Mouse (Mus musculus): ENCODE measurements around the gene H2-Ab1. TPM values are rescaled to one million over a fixed set of nuclear protein-coding genes. Genes with fewer than 3 reads are reported as not detected.
A peak's percentile ranks its signal among the peaks of the same experiment; 100 is the strongest.

Gene H2-Ab1
- total RNA-seq, 2 experiments from 2014 or later, result 1.1 to 2.1 TPM

- no peak for DNase-seq (ENCODE audit: low spot score in 2 of 2)
- intact Hi-C loops (cut with DNase I), result no loop called here
Observed at GRCm38 (mm10) chr17:34269817-34270216, 12.3 kb downstream of the H2-Ab1 start.

DNA sequence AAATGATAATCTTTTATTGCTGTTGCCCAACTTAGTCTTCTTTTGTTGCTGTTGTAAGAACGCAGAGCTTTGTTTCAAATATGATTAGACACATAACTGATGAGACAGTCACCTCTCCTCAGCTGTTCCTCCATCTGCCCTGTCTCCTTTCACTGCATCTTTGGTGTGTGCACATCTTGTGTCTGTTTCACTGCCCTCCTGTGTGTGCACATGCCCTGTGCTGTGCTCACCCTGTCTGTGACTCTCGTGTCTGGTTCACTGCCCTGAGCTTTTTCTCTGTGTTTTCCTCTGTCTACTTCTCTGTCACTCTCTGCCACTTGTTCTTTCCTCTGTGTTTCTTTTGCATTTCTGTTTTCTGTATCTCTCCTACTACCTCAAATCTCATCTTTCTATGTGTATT, 12.7 kb downstream of the H2-Ab1 start:
- intact Hi-C loops (cut with DNase I), result no loop called here
- DNase-seq (ENCODE audit: low spot score in 2 of 2), result no peak

- intact Hi-C loops (cut with DNase I), result no loop called here
- no peak for DNase-seq (ENCODE audit: low spot score in 2 of 2)
Observed at GRCm38 (mm10) chr17:34270940-34271339, 13.5 kb downstream of the H2-Ab1 start.

DNA sequence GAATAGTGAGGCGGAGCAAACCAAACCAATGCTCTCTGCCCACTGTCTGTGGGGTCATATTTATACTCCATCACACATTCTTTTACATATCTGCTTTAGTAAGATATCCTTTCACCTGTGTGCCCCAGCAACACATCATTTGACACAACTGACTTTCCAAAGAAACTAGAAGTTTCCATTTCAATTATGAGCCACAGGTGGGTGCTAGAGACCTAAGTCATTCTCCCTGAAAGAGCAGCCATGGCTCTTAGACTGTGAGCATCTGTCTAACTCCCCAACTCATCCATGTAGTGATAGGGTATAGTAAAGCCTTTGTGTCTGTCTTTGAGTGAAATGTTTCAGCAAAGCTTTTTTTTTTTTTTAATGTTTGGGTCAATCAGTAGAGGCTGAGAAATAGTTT, 14.6 kb downstream of the H2-Ab1 start:
- intact Hi-C loops (cut with DNase I), result no loop called here
- DNase-seq (ENCODE audit: low spot score in 2 of 2), result no peak

DNA sequence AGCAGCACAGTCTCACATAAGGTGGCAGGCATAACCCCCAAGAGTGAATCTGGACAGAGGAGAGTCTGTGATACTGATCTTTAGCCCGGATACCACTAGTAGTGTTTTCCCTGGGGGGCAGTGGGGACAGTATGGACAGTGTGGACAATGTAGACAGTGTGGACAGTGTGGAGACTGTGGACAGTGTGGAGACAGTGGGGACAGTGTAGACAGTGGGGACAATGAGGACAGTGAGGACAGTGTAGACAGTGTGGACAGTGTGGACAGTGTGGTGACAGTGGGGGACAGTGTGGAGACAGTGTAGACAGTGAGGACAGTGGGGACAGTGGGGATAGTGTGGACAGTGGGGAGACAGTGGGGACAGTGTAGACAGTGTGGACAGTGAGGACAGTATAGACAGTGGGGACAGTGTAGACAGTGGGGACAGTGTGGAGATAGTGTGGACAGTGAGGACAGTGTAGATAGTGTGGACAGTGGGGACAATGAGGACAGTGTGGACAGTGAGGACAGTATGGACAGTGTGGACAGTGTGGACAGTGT, 23.1 kb downstream of the H2-Ab1 start:
- DNase-seq (ENCODE audit: low spot score in 2 of 2), result no peak
- intact Hi-C loops (cut with DNase I), result no loop called here

- DNase-seq (ENCODE audit: low spot score in 2 of 2), result no peak
- intact Hi-C loops (cut with DNase I), result no loop called here
Observed at GRCm38 (mm10) chr17:34281836-34282235, 24.3 kb downstream of the H2-Ab1 start.

DNA sequence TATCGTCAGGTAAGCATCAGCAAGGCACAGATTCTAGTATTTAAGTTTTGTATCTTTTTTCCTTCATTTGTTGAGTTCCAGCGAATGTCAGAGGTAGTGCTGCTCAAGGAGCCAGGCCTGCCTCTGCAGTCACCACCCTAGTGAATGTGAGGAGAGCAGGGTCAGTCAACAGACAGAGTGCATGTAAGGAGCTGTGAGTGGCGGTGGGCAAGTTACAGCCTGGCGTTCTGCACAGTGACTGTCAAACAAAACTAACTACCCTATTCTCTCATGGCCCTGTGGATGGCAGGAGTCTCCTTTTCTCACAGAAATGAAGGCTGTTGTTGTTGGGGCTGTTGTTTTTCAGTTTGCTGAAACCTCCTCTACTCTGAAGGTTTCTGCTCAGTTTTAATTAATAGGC, 27.9 kb downstream of the H2-Ab1 start:
- no peak for DNase-seq (ENCODE audit: low spot score in 2 of 2)
- intact Hi-C loops (cut with DNase I), result no loop called here

- intact Hi-C loops (cut with DNase I), result no loop called here
- DNase-seq (ENCODE audit: low spot score in 2 of 2), result no peak
Observed at GRCm38 (mm10) chr17:34285848-34286247, 28.4 kb downstream of the H2-Ab1 start.

- intact Hi-C loops (cut with DNase I), result no loop called here
- no peak for DNase-seq (ENCODE audit: low spot score in 2 of 2)
Observed at GRCm38 (mm10) chr17:34286501-34286900, 29.0 kb downstream of the H2-Ab1 start.

DNA sequence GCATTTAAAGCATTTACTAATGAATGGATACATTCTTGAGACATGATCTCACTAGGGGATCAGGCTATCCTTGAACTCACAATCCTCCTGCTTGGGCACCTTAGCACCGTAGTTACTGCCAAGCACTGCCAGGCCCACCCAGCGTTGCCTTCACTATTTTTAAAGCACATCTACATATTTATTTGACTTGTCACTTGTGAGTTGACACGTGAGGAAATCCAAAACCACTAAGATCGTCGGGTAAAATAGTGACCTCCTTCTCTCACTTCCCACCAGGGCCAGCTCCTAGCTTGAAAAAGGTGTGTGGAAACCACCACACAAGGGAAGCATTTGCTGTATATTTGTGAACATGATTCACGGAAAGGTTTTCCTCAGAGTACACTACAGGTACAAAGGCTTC, 29.5 kb downstream of the H2-Ab1 start:
- intact Hi-C loops (cut with DNase I), result no loop called here
- DNase-seq (ENCODE audit: low spot score in 2 of 2), result no peak

DNA sequence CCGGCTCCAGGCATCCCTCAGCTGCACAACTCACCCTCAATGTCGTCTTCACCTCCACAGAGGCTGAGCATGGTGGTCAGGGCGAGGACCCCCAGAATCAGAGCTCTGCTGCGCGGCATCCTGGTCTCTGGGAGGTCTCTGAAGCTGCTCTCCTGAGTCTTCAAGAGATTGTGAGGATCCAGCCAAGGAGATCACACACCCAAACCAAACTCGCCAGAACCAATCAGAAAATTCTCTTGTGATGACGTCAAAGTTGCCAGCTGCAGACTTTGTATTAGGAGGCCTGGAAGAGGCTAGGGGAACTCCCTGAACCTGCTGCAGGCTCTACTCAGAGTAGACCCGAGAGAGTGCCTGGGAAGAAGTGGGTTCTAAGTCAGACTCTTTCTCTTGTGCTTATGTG, 30.2 kb downstream of the H2-Ab1 start, which contains the start of gene H2-Aa:
TSS of gene H2-Aa (minus strand) at position 176 of the 400 bp plus-strand sequence.
- DNase-seq (ENCODE audit: low spot score in 2 of 2), result peak; percentile 84 to 89
- intact Hi-C loops (cut with DNase I), result no loop called here

DNA sequence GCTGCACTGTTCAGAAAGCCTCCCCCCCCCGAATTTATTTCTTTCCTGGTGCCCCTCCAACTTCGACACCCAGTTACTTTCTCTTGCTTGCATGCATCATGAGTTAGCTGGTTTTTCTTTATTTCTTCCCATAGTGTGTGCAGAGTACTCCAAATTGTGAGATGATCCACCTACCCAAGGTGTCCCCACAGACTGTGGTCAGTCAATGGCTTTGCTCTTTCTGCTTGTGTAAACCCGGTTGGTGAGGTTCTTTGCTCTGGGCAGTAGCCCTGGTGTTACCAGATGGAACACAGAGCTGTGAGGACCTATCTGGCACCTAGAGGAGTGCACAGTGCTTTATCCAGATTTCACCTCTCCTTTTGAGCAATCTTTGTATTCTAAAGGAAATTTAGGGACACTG, 30.6 kb downstream of the H2-Ab1 start:
- no peak for DNase-seq (ENCODE audit: low spot score in 2 of 2)
- intact Hi-C loops (cut with DNase I), result no loop called here

- peak; percentile 87 to 89 for DNase-seq (ENCODE audit: low spot score in 2 of 2)
Observed at GRCm38 (mm10) chr17:34291609-34292008, 34.1 kb downstream of the H2-Ab1 start.

GRCm38 (mm10) chr17:34292570-34292969, 35.1 kb downstream of the H2-Ab1 start:
- no peak for DNase-seq (ENCODE audit: low spot score in 2 of 2)
- intact Hi-C loops (cut with DNase I), result no loop called here

More at GRCm38 (mm10) chr17:34291609-34292008, 34.1 kb downstream of the H2-Ab1 start:
- intact Hi-C loops (cut with DNase I), result no loop called here

DNA sequence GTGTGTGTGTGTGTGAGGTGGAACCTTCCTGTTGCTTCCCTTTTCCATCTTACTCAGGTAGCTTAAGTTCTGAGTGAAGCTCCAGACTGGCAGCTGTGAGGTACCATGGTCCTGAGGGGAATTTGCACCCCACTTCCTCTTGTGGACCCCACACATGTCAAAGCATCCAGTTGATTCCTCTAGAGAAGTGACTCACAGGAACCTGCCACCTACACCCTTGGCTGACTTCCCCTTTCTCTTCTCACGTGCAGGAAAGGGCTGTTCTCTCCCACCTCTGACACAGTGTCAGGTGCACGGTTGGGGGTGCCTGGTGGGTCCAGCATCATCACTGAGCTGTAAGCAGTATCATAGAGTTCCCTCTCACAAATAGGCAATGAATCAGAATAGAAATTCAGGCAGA, 36.0 kb downstream of the H2-Ab1 start:
- DNase-seq (ENCODE audit: low spot score in 2 of 2), result no peak
- intact Hi-C loops (cut with DNase I), result no loop called here

DNA sequence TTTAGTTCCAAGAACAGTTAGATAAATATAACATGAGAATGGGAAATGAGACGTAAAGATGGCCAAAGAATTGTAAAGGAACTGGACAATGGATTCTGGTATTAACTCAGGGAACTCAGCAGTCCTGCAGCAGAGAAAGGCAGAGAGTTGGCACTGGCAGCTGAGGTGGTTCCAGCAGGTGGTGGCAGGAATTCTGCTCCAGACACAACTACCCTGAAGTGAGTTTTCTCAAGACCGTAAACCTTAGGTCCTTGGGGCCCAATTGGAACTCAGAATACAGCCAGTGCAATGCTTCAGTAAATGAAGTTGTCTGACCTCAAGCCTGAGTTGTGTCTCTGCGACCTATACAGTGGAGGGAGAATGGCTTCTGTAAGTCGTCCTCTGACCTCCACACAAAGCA, 36.8 kb downstream of the H2-Ab1 start:
- no peak for DNase-seq (ENCODE audit: low spot score in 2 of 2)
- intact Hi-C loops (cut with DNase I), result no loop called here

DNA sequence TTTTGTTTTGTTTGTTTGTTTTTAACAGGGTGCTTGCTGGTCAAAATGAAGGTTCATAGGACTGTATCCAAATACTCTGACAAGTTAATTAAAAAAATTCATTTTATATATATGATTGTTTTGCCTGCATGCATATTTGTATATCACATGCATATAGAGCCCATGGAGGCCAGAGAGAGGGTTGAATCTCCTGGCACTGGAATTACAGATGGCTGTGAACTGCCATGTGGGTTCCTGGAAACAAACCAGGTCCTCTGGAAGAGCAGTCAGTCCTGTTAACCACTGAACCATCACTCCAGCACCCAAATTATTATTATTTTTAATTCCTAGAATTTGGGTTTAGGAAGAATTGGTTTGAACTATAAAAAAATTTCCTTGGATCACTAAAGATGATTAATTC, 37.8 kb downstream of the H2-Ab1 start:
- no peak for DNase-seq (ENCODE audit: low spot score in 2 of 2)
- intact Hi-C loops (cut with DNase I), result no loop called here

GRCm38 (mm10) chr17:34295891-34296794, 38.7 kb downstream of the H2-Ab1 start:
- DNase-seq (ENCODE audit: low spot score in 2 of 2), result peak; percentile 75 to 89
- intact Hi-C loops (cut with DNase I), result no loop called here

DNA sequence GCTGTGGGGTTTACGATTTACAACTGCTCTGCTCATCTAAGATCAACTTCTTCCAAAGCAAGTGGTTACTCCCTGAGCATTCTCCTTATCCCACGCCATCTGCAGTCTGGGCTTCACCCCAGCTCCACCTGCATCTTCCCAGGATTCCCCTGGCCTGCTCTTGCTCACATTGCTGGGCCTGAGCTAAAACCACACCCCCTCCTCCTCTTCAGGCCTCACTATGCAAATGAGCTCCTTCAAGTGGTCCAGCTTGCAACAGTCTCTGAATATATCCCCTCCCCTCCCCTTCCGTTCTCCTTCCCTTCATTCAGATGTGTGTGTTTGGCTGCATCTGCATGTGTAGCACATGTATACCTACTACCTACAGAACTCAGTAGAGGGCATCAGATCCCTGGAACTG, 41.9 kb downstream of the H2-Ab1 start:
- DNase-seq (ENCODE audit: low spot score in 2 of 2), result no peak
- intact Hi-C loops (cut with DNase I), result no loop called here

GRCm38 (mm10) chr17:34300071-34300470, 42.6 kb downstream of the H2-Ab1 start:
- intact Hi-C loops (cut with DNase I), result no loop called here
- DNase-seq (ENCODE audit: low spot score in 2 of 2), result no peak
